Mouse (Mus musculus) cerebellum, postnatal 25 days (tissue): ENCODE data around the gene Tnks1bp1.
A peak's percentile ranks its signal among the peaks of the same experiment; 100 is the strongest.

Experiments used
- DNase-seq, 2 experiments: peaks; one replicate each; pipeline ENCODE4 v3.0.0; 2021; ENCODE audit warnings: mixed read lengths in 2 of 2

Gene Tnks1bp1

DNA sequence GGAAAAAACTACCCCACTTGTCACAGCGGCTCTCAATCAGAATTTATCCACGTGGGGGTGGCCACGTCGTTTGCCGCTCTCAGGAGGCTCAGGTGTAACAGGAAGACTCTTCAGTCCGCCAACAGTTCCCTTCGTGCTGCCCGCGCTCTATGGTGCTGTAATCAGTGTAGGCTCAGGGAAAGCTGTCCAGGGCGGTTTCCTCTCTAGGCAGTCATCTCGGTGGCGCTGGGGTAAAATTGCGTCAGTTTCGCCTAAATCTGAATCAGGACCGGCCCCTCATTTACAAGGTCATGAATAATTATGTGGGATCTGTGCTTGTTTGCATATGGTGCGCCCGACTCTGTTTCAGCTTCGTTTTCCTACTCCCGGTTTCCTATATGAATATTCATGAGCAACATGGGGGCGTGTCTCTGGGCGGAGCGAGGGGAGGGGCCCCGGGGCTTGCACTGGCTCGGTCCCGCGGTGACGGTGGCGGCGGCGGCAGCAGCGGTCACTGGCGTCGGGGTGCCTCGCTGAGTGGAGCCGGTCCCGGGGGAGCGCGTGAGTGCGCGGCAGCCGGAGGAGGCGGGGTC, at the start of gene Tnks1bp1:
TSS of gene Tnks1bp1 (plus strand) at position 427 of the 572 bp plus-strand sequence.
- DNase-seq = peak; percentile 92 to 94

DNA sequence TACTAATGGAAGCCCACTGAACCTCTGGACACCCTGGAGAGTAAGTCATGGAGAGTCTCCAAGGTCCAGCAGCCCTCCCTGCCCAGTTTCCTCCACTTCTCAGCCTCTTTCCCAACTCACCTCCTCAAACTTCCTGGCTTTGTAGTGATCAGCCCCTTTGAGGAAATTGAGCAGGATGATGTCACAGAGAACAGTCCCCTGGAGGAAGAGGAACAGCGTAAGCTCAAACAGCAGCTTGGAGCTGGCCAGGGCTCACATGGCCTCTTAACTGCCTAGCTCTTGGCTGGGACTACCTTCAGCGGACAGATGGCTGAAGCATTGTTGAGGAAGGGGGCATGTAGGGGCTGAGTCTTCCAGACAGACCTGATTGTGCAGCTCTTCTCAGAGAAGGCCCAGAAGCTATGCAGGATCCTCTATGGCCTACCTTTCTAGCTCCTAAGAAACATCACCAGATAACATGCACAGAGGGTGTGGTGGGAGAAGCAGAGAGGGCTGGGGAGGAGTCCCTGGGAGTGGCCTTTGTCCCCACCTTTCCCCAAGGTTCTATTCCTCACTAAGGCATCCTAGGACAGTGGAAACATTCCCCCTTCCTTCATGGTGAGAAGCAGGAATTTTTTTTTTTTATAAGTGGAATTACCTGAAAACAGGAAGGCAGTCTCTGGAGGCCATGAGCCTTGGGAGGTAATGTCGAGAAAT, 48.2 kb upstream of the Tnks1bp1 start:
- DNase-seq = no peak

DNA sequence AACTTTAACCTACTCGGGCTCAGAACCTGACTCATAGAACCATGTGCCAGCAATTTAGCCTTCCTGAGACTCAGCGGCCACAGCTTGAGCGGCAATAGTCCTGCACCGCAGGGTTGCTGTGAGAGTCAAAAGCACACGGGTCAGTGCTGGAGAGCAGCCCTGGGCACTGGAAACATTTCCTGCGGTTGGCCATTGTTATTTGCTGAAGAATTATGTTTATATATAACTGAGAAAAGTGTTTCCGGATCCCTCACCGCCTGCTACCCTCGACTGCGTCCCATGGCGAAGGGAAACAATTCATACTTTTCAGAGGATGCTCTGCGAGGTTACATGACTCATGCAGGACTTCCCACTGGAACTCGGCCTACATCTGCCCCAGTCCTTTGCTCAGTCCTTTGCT, 46.3 kb upstream of the Tnks1bp1 start:
- DNase-seq = no peak

DNA sequence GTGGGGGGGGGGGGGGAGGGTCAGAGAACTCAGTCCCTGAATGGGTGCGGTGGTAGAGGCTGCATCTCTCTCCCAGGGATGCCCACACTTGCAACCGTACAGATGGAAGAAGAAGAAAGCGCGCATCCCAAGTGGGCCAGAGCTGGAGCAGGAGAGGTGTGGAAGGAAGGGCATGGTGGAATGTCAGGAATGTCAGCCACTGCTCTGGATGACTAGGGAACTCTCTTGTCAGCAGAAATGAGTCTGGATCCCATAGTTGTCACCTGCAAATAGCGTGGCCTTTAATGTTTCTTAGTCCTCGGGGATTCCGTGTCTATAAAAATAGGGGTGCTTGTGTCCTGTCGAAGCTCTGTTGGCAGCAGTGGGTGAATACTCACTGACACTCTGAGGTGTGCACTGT, 45.2 kb upstream of the Tnks1bp1 start:
- no peak for DNase-seq

DNA sequence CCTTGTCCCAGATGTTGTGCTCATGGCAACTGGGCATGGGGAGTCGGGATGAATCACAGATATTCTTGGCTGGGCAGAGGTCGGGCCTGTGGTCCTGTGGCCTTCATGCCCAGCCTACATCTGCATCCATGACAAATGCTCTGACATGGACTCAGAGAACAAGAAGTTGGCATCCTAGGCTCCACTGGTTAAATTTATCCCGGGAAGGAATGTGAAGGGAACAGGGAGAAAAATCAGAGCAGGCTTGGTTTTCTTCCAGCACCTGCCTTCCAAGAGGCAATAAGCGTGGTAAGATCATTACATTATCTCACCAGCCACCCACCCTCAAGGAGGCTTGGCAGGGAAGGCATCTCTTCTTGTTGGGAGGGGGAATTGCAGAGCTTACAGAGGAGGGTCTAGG, 43.5 kb upstream of the Tnks1bp1 start:
- DNase-seq = no peak

DNA sequence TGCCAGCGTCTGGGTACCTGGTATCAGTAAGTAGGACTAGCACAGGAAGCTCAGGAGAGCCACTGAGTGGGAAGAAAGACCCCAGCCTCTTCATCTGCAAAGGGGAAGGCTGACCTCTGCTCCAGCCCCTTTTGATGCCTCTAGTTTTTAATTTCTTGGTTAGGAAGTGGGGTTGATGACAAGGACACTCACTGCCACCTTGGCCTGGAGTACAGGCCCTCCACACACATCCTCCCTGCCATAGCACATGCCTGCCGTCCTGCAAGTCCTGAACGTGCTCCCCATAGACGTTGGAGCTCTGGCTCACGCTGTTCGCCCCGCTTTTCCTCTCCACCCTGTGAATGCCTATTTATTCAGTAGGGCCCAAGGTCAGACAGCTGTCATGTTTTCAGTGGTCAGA, 41.2 kb upstream of the Tnks1bp1 start:
- DNase-seq = no peak

DNA sequence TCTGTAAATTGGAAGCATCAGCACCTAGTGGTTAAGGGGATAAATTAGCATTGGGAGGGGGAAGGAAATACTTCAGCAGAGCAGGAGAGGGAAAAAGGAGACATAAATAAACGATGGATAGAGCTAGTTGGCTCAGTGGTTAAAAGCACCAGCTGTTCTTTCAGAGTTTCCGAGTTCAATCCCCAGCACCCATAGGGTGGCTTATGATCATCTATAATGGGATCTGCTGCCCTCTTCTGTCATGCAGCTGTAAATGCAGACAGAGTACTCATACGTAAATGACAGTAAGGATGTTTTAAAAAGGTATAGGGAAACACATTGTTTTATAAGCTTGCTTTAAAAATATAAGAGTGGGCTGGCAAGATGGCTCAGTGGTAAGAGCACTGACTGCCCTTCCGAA, 40.1 kb upstream of the Tnks1bp1 start:
- peak in 1 of 2 experiments; percentile 10 for DNase-seq

DNA sequence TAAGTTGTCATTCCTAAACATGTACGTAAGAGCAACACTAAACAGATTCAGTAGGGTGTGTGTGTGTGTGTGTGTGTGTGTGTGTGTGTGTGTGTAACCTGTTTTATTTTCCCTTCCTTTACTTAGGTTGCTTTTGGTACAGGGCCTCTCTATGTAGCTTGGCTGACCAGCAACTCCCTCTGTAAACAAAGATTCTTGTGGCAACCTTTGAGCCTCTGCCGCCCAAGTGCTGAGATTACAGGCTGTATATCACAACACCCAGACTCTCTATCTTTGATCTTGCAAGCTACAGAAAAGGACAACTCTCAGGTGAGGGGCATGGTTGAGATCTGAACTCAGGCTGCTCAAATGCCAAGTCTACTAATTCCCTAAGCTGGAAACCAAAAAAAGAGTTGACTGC, 38.6 kb upstream of the Tnks1bp1 start:
- DNase-seq = no peak

DNA sequence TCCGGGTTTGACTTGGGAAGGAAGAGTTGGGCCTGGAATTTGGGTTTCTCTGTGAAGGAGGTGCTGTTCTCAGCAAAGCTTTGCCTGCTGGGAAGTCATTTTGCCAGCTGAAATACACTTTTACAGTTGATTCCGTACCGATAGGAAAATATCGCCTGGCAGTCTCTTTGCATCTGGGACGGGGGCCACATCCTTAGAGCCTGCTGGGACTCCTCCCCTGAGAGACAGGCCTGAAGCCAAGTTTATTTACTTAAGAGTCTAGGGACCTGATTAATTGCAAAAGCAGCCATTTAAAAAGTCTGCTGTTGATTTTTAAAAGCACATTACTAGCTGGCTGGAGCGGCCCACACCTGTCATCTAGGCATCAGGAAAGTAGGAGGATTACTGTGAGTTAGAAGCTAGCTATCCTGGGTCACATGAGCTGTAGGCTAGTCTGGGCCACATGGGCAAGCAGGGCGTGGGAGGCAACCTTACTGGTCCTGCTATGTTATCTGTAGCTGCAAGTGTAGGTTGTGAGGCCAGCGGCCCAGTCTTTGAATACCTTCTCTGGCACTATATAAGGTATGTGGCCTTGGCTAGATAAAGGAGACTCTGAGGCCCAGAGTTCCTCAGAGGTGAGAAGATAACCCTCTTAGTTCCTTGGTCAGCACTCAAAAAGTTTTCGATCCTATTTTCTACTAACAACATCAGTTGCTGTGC, 35.8 kb upstream of the Tnks1bp1 start:
- no peak for DNase-seq

DNA sequence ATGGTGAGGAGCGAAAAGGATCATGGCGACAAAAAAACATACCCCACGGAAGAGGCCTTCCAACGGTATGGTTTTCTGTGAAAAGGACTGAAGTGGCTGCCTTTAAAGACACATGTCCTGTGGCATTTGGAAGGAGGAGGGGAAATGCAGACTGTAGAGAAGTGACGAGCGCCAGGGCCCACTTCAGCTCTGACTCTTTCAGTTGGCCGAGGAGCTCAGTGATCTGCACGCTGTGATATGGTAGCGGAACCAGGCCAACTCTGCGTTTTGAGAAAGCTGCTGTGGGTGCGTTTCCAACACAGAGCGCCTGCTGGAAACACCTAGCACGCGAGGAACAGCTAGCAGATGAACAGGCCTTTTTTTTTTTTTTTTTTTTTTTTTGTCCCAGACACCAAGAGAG, 35.1 kb upstream of the Tnks1bp1 start:
- no peak for DNase-seq

DNA sequence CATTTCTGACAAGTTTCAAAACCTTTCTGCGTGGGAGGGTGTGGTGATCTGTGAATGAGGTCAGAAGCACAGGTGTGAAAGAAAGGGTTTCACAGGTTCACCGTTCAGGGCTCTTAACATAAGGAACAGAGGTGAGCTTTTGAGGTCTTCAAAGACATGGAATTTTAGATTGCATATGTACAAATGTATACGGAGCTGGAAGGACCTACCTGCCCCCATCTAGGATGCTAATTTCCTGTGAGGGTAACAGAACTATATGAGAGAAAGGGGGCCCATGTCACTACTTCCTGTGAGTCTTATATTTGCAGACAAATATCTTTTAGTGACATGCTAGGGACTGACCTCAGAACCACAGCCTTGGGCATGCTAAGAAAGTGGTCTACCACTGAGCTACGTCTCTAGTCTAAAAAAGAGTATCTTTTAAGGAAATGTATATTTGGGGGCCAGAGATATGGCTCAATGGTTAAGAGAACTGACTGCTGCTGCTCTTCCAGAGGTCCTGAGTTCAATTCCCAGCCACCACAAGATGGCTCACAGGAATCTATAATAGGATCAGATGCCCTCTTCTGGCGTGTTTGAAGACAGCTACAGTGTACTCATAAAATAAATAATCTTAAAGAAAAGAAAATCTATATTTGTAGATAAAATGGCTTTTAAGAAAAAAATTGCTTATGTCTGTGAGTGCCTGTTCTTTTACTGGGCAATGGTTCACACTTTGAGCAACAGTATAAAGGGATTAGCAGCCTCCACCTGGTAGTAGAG, 33.8 kb upstream of the Tnks1bp1 start:
- DNase-seq = no peak

DNA sequence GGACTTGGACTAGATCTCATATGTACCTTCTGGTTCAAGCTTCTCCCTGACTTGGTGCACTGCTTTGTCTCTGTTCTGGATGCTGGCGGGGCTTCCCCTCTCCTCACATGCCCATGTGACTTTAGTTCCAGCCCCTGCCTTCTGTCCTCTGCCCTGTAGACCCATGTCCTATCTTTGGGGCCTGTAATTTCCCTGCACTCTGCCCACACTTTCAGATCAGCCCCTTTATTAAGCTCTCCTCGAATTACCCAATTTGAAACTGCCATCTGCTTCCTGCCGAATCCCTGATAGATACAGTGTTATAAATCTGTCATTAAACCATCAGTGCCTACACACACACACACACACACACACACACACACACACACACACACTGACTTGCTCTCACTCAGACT, 33.2 kb upstream of the Tnks1bp1 start:
- no peak for DNase-seq

DNA sequence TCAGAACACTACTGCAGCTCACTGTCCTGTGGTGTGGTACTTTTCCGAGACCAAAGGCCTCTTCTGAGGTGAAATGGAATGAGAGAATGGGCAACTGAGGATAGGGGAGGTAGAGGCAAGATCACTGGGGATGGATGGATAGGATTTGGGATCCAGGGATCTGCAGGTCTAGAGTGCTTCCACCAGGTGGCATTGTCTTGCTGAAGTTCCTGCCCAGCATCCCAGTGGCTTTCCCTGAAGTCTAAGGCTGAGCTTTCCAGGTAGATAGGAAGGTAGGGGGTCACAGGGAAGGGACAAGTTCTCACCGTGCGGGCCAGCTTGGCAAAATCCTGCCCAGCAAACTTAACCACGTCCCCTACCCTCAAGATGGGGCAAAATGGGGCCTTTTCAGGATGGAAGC, 25.8 kb upstream of the Tnks1bp1 start:
- DNase-seq = no peak

DNA sequence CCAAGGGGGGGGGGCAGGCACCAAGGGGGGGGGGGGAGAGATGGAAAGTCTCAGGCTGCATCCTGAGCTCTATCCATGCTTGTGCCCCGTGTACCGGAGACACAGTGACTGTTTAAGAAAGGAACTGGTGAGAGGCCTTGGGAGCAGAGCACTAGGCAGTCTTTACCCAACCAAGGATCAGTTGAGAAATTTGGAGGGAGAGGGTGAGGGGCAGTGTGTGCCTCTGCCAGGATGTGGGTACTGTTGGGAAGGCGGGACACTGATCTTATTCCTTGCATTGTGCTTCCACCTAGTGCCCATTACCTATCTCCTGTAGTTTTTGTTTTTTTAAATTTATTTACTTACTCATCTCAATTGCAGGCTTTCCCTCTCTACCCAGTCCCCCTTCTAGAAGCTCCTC, 21.6 kb upstream of the Tnks1bp1 start:
- no peak for DNase-seq

DNA sequence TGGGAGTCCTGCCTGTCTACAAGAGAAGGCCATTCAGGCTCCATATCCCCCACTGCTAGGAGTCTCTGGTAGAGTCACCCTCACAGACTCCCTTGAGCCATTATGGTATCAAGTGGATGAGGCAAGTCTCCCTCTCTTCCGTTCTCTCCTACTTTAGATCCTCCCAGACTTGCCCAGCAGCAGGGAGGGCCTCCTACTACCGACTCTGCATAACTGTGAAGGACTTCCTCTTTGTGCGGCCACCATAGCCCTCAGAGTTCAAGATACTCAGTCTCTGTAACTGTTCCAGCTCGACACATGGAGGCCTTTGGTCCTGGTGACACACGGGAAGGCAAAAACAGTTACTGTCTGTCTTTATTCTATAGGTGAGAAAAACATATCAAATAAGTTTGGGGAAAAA, 20.5 kb upstream of the Tnks1bp1 start:
- DNase-seq = no peak

DNA sequence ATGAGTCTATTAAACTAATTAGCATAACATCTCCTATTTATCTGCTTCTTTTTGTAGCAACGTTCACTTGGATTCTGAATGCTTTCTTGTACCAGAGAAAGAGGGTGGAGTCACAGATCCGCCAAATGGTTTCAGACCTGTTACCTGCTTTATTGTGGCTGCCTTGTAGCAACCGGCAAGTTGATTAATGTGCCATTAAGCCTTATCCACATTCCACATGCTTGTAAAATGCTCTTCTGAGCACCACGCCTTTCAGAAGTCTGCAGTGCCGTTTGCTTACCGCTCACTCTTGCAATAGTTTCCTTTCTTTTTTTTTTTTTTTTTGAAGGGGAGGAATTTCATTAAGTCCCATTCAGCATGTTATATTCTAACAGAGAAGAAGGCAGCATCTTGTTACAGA, 17.9 kb upstream of the Tnks1bp1 start:
- no peak for DNase-seq

DNA sequence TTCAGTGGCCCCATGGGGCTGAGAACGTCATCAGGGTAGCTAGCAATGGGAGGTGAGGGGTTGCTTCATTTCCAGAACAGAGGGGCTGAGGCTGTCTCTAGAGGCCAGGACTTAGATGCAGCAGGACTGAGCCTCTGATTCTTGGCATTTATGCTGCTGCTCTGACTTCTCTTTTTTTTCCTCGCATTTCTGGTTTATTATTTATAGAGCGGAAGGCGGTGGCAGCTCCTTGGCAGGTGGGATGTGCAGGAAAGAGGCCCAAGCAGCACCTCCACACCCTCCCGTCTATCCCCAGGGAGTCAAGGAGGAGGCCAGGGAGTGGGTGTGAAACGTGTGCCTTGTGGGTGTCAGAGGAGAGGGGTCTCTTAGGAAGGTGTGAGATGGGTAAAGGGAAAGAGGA, 16.8 kb upstream of the Tnks1bp1 start:
- no peak for DNase-seq

DNA sequence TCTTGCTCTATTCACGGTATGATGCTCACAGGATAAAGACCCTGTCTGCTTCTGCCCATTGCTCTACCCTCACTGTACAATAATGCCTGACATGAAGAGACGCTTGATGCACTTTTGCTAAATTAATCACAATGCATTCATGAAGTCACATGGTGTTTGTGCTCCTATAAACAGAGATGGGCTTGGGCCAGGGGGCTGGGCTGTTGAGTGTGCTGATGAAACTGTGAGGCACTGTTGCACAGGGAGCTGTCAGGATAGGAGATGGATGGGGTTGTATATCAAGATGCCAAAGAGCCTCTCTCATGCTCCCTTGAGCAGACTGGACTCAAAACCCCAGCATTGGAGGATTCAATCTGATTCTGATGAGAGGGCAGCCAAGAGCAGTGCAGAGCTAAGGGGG, 14.7 kb upstream of the Tnks1bp1 start:
- DNase-seq = no peak

DNA sequence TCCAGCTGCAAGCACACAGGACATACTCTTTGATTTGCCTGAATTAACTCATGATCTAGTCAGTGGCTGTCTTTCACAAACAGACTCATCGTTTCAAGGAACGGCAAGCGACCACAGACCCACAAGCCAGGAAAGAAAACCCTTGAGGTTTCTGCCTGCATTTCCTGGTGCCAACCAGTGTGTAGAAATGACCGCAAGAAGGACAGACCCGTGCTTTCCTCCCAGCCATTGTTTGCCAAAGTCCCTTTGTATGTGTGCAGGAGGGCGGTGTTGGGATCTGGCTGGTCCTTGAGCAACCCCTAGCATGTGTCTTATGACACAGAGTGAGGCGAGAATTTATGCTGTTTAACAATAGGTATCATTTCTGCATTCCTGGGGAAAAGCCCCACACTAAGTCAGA, 13.7 kb upstream of the Tnks1bp1 start:
- DNase-seq = no peak

DNA sequence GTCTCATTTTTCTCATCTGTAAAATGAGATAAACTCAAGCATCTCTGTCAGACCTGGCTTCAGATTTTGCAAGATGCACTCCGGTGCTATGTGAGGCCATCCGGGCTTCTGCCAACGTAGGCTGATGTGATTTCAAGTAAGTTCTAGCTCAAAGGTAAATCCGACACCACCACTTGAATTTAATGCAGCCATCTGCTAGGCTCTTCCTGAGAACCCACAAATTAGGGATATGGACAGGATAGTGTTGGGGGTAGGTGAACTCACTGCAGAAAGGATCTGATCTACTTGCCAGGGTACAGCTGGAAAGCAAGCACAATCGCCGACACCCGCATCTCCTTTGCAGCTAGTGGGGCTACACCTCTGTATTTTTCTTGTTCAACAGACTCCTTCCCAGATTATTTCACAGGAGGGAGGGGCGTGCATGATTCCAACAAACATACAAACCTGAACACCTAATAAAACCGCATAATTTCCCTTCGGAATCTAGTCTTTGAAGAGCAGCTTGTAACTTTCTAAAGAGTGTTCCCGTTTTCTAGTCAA, 11.2 kb upstream of the Tnks1bp1 start:
- DNase-seq = no peak

DNA sequence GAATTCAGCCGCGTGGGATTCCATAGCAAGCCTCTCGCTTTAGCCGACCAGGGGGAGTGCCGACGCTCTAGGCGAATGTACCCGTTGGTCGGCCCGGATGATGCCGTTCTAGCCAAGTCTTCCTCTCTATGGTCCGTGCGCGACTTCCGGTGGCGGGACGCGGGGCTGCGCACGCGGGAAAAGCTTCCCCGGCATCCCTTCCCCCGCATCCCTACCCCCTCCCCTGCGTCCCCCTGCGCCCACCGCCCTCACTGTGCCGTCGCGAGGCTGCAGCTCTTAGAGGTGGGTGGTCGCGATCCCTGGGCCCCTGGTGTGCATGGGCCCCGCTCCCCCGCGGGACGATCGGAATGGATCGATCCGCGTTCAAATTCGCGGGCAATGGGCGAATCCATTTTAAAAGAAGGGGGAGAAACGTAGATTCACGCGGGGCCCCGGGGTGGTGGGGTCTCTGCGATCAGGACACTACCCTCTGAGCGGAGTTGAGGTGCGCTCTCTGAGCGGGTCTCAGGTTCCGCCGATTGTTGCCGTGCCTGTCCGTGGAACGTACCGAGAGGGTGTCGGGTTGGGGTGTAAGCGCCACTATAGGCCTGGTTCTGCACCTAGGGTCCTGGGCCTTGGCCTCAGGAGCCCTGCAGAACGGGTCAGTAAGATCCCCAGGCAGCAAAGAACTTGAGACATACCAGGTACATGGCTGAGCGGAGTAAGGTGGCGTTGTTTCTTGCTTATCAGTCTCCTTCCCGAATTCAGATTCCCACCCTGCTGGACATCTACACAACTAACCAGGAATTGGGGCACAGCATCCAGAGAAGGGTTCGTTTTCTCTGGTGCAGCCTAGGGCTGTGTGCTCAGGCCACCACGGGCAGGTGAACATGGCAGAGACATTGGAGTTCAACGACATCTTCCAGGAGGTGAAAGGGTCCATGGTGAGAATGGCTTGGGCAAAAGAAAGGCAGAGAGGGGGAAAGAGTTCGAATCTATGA, 10.5 kb upstream of the Tnks1bp1 start, which contains the start of the genes Ssrp1 and P2rx3:
TSS of gene Ssrp1 (plus strand) at position 188 of the 980 bp plus-strand sequence.
TSS of gene P2rx3 (minus strand) at position 416 of the 980 bp plus-strand sequence.
- peak; percentile 91 to 95 for DNase-seq

DNA sequence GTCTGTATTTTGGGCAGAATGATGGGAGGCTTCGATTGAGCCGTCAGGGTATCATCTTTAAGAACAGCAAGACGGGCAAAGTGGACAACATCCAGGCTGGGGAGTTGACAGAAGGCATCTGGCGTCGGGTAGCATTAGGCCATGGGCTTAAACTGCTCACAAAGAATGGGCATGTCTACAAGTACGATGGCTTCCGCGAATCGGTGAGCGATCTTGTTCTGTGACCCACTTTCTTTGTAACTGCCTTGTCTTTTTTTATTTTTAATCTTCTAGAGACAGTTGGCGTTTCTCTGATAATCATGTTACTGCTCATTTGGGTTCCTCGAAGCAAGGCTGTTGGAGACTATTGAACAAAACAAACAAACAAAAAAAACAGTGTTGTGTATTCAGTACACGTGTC, 9.5 kb upstream of the Tnks1bp1 start:
- DNase-seq = no peak
